Mouse (Mus musculus) lung, adult 2 months (tissue): ENCODE measurements at regions not wholly inside any gene's neighbourhood (a gene's known extent, or its start where the extent isn't known, plus 50 kb on each side); places are given as distances from the start of the nearest gene placed in this dataset.

Experiments used
- DNase-seq: peaks from one replicate; pipeline ENCODE4 v3.0.0; 2022
- H3K4me1 ChIP-seq: fragments of 200-500 bp; 2 replicates; pipeline ENCODE4 v1.6.1; 2011; ENCODE audit warnings: low read length; ENCODE audit not compliant: control insufficient read depth, insufficient read depth
- H3K4me3 ChIP-seq: fragments of 200-500 bp; replicated peaks from 2 replicates; pipeline ENCODE3; 2011; ENCODE audit warnings: low read depth, mild to moderate bottlenecking, control low read depth, low read length; ENCODE audit errors: extremely low read depth
- CTCF ChIP-seq: fragments of 200-500 bp; IDR thresholded peaks from 2 replicates; pipeline ENCODE4 v1.5.1; 2011; ENCODE audit warnings: mild to moderate bottlenecking, low read length, control low read depth; ENCODE audit not compliant: insufficient read depth
- POLR2A ChIP-seq: fragments of 200-500 bp; IDR thresholded peaks from 2 replicates; pipeline ENCODE4 v1.6.1; 2011; ENCODE audit warnings: low read depth, mild to moderate bottlenecking, control low read depth, low read length, borderline replicate concordance; ENCODE audit errors: extremely low read depth
- WGBS: fragments of 180-500 bp; shearing (Covaris S2); methylation state at CpG from one replicate; pipeline ENCODE4 v1.1.7; 2018; 5-methylcytosine and 5-hydroxymethylcytosine counted together

DNA sequence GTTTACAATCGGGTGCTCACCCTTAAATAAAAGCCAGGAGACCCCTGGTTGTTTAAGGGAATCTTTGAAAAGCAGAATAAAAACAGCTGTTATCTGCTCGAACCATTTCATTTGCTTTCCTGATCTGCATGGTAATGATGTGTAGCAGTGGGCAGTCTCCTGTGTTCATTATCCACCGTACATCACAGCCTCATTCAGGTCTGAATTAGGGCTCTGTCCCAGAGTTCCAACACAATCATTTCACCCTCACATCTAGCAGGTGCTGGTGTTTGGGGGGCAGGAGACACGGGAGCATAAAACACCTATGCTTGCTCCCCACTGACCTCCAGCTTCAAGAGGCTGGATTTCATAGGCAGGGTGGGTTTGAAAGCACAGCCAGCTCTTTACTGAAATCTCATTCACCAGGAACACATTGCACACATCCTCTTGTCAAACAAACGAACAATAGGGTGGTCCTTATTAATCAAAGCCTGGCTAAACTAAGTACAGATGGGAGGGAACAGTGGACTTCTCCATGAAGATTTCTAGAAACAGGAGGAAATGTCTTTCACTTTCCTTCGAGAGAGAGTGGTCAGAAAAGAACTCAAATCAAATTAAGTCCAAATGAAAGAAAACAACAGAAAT is 368.3 kb upstream of the Adgrl2 start:
- peak; percentile 33; the same call in 1 of the 2 replicates for TF ChIP-seq POLR2A
- no peak for TF ChIP-seq CTCF
- 22% methylated on average over 6 of the region's 6 CpGs for WGBS
- no peak for DNase-seq
- no peak overlapping the region for H3K4me3 ChIP-seq
- peaks cover 2% of the 10 kb centered on the region; the same call in 1 of the 2 replicates for H3K4me1 ChIP-seq

DNA sequence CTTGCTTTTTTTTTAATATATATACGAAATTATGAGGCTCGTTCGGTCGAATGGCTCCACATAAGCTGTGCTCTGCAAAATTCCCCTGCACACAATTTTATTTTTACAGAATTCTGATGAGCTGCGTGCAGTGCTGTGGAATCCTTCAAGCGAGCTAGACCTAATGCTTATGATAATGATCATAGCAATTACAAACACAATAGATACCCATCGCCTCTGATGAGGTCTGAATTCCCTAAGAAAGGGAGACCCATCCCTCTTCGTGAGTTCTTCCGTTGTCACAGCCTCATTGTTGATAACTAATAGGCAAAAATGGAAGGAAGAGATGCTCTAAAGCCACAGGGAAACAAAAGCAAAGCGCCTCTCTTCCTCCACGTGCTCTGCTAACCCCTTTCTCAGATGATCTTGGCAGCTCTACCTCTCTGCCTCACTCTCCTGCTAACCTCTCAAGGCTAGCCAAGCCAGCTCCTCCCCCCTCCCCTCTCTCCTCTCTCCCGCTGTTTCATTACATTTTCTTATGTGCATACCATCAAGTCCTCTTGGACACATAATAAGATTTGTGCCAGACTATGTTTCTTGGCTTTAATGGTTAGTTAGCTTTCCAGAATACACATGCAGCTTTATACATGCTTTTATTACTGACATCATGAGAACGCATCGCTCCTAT is 367.7 kb upstream of the Adgrl2 start:
- no peak for TF ChIP-seq CTCF
- TF ChIP-seq POLR2A, result no peak

DNA sequence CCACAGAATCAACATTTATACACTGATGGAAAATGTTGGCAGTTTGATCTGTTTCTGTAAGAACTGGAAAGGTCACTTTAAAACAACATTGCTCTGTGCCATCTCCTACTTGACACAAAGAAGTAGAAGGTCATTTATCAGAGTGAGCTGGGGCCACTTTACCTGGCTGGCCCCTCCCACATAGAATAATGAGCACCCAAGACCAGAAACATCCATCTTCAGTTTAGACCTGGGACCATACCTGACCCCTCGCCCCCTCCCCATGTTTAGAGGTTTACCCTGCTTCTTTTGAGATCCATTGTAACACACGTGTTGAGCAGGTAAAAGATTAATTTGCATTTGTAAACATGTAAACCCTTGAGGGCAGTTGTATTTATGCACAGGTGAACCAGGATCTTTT is 366.8 kb upstream of the Adgrl2 start:
- Histone ChIP-seq H3K4me1 (peaks cover 5% of the 10 kb centered on the region; the same call in 1 of the 2 replicates), H3K4me3 (no peak overlapping the region)
- TF ChIP-seq POLR2A, result no peak
- TF ChIP-seq CTCF, result no peak
- DNase-seq, result no peak
- 82% methylated on average over 2 of the region's 2 CpGs for WGBS

More for the DNA sequence above, 367.7 kb upstream of the Adgrl2 start:
- no peak for DNase-seq
- peaks cover 2% of the 10 kb centered on the region; the same call in 1 of the 2 replicates for H3K4me1 ChIP-seq
- 45% methylated on average over 14 of the region's 14 CpGs for WGBS
- no peak overlapping the region for H3K4me3 ChIP-seq

DNA sequence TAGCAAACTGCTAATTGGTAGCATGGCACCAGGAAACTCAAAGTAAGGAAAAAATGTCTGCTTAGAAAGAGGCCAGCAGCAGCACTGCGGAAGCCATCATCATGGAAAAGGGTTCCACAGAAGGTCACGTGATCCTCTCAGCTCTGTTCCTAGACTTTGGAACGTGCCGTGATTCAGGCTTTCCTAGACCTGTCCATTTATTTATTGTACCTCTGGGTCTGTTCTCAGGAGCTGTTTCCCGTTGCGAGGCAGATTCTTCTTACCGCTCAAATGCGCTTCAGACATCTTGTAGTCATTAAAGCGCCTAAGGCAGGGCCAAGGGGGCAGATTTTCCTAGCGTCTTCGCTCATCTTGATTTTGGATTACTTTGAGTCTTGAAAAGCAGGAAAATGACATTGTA is 365.0 kb upstream of the Adgrl2 start:
- TF ChIP-seq CTCF, result no peak
- TF ChIP-seq POLR2A, result no peak
- 97% methylated on average over 11 of the region's 11 CpGs for WGBS
- Histone ChIP-seq H3K4me3 (no peak overlapping the region), H3K4me1 (peaks cover 5% of the 10 kb centered on the region; the same call in 1 of the 2 replicates)
- DNase-seq, result no peak

DNA sequence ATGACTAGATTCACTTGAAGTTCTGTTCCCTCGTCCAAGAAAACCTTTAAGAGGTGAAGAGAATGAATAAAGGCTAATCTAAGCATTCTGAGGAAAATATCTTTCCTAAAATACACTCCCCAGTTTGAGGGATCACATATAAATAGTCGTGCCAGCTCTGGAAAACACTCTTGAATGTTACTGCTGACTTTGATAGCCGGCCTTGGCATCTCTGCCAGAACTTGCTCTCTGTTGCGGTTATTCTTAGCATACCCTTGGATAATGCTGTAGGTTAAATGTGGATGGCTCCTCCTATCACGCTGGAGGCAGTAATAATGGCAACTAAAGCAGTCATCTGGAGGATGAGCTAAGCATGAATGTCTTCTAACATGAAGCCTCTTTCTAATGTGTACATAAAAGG is 363.6 kb upstream of the Adgrl2 start:
- peaks cover 3% of the 10 kb centered on the region; the same call in 1 of the 2 replicates for H3K4me1 ChIP-seq
- no peak overlapping the region for H3K4me3 ChIP-seq
- WGBS, result 83% methylated on average over 5 of the region's 5 CpGs
- TF ChIP-seq CTCF (no peak), POLR2A (no peak)
- no peak for DNase-seq

DNA sequence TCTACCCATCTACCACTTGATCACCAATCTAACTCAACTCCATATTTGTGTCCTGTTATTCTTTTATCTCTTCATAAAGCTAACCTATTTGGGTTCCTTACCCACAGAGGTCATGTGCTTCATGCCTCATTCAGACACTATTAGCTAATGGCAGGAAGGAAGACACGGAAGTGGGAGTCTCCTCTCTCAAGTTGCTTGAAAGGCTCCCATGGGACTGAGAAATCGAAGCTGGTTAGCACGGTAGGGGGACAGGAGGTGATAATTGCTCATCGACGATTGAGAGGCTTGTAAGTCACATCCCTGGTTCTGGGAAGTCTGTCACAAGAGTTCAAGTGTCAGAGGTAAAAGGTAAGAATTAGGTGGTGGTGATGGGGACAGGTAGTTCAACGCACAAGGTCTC is 362.2 kb upstream of the Adgrl2 start:
- WGBS, result 39% methylated on average over 6 of the region's 6 CpGs
- H3K4me1 ChIP-seq, result peaks cover 3% of the 10 kb centered on the region; the same call in 1 of the 2 replicates
- no peak for TF ChIP-seq POLR2A
- no peak for TF ChIP-seq CTCF
- no peak overlapping the region for H3K4me3 ChIP-seq
- DNase-seq, result no peak

DNA sequence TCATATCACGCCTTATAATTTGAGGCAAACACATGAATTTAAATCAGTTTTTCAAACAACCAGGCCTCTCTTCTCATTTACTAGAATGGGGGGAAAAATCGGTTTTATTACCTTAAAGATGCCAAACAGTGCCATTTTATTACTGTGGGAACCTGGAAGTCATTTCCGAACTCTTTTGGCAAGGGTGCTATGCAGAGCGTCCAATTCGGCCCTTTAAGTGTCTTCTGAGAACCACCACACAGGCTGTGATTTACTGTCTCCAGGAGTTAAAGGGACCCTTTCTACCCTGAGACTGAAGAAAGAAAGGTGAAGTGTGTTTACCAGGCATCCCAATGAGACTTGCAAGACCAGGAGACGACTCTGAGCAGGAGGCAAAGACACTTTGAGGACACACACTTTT is 359.4 kb upstream of the Adgrl2 start:
- Histone ChIP-seq H3K4me3 (no peak overlapping the region), H3K4me1 (peaks cover 6% of the 10 kb centered on the region)
- WGBS, result 55% methylated on average over 6 of the region's 6 CpGs
- no peak for DNase-seq
- TF ChIP-seq CTCF, result no peak
- no peak for TF ChIP-seq POLR2A

DNA sequence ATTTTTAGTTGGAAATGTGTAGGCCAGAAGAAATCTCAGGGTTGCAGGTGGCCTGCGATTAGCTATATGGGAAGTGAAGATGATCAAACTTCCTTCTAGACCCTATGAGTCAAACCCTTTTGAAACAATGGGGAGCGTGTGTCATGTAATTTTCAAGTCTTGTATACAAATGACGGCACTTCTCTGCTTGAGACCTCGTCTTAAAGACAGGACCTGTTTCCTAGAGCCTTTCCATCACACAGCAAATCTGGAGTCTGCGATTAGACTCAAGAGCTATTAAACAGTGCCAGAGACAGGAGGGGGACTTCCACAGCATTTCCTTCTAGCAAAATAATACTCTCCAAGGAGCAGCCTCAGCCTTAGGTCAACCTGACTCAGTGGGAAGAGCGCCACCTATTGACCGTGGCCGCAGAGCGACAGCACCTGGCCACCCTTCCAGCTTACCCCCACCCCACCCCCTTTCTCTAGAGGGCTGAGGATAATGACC is 358.9 kb upstream of the Adgrl2 start:
- TF ChIP-seq CTCF, result peak; percentile 86
- no peak for TF ChIP-seq POLR2A
- DNase-seq, result peak; percentile 65
- Histone ChIP-seq H3K4me3 (no peak overlapping the region), H3K4me1 (peaks cover 6% of the 10 kb centered on the region)
- 19% methylated on average over 9 of the region's 9 CpGs for WGBS

DNA sequence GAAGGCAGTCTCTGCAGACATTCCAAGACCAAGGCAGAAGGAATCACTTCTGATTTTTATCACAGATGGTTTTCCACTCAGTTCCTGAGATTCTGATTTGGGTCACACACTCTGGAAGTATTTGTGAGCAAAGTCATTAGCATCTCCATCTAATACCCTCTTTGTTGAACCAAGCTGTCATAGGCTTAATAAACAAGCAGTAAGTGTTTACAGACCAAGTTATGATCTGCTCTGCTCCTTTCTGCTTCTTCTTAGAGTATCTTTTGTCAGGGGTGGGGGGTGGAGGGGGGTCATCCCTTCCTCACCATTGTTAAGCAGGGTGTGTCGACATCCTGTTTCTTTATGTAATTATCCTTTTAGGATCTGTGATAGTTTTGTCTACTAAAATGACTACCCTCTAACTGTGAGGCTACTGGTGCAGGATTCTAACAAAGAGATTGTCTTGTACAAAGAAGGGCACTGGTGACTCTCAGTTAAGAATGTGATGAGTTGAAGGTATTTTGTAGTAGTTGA is 358.2 kb upstream of the Adgrl2 start:
- no peak for TF ChIP-seq POLR2A
- no peak for TF ChIP-seq CTCF
- Histone ChIP-seq H3K4me1 (peaks cover 6% of the 10 kb centered on the region), H3K4me3 (no peak overlapping the region)
- DNase-seq, result no peak
- 50% methylated on average over 1 of the region's 1 CpGs for WGBS
